Mouse (Mus musculus) embryo, embryonic 11 days (tissue): ENCODE data around the gene Klf1.

Experiments used
- DNase-seq: peaks from one replicate; pipeline ENCODE4 v3.0.0-alpha.2; 2015

Gene Klf1

GRCm38 (mm10) chr8:84936041-84936961, 34.6 kb downstream of the Klf1 start:
- DNase-seq, result no peak

DNA sequence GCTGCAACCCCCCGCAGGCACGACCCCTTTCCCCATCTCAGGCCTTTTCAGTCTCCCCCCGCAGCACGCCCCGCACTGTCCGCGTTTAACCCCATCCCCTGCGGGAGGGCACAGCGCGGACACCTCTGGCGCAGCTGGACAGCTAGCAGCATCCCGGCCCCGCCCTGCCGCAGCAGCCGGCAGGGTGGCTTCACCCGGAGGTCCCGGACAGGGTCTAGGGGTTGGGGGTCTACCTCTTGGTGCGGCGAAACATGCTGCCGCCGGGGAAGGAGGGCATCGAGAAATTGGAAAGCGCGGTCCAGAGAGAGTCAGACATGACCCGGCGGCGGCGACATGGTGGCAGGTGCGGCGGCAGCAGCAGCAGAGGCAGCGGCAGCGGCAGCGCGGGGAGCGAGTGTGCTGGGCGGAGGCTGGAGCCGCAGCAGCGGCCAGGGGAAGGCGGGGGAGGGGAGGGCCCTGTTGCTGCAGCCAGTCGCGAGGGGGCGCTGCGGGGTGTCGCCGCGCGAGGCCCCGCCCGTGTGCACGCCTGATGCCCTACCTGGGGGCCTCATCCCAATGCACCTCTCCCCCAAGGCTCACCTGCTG, 35.3 kb downstream of the Klf1 start, which contains the start of gene Mast1:
TSS of gene Mast1 (minus strand) at position 398 of the 585 bp plus-strand sequence.
- peak; percentile 87 for DNase-seq

DNA sequence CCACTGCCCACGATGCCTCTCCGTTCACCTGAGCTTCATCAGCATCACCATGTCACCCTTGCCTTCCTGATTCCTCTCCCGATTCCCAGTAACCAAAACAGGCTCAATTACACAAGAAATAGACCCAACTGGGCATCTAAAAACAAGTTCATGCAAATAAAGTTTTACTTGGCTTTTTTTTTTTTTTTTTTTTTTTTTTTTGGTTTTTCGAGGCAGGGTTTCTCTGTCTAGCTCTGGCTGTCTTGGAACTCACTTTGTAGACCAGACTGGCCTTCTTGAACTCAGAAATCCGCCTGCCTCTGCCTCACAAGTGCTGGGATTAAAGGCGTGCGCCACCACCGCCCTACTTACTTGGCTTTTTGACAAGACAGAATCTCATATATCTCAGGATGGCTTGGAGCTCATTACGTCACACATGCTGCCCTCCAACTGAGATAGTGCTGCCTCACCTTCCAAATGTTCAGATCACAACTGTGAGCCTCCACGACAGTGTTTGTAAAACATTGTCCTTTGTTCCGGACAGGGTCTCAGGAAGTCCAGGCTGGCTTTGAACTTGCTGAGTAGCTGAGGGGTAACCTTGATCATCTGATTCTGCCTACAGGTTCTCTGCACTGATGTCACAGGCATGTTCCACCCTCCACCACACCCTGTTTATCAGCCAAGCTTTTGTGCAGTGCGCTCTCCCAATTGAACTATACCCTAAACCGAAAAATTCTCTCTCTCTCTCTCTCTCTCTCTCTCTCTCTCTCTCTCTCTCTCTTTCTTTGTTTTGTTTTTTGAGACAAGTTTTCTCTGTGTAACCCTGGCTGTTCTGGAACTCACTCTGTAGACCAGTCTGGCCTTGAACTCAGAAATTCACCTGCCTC, 36.1 kb downstream of the Klf1 start:
- no peak for DNase-seq

- DNase-seq, result peak; percentile 27
Measured at GRCm38 (mm10) chr8:84943699-84944098, 42.0 kb downstream of the Klf1 start.

- DNase-seq, result peak; percentile 83
Measured at GRCm38 (mm10) chr8:84944478-84945160, 42.9 kb downstream of the Klf1 start.

- peak; percentile 38 for DNase-seq
Measured at GRCm38 (mm10) chr8:84945235-84945632, 43.5 kb downstream of the Klf1 start.

DNA sequence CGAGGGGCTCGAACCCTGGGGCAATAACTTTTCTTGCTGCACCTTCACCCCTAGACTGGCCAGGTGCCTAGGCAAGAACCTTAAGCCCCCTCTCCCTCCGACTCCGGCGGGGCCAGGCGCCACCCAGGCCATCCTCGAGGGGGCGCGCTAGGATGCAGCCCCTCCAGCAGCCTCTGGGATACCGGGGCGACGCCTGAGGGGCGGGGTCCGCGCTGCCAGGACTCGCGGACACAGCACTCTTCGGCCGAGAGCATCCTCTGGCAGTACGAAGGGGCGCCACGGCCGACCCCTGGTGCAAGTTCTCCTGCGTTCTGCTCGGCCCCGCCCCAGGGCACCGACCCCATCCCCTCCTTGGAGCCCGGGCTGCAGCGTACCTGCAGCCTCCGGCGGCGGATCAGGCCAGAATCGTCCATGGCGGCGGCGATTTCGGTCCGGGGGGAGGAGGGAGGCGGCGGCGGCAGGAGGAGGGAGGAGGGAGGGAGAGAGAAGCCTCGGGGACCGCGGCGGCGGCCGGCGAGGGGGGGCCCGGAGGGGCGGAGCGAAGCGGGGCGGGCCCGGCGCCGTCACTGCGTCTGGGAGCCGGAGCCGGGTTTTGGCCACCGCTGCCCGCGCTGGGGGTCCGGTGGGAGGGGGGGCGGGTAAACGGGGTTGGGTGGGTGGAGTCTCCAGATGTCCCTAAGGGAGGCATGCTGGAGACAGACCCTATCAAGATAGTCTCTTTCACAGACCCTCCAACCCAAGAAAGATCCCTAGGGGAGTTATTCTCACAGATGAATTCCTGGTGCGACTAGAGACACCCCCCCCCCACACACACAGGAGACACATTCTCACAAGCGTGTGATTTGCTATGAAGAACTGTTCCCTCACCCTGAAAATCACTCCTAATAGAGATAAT, 44.2 kb downstream of the Klf1 start:
- peak; percentile 71 for DNase-seq

GRCm38 (mm10) chr8:84946528-84947240, 45.0 kb downstream of the Klf1 start, which contains the start of gene Rtbdn:
Rtbdn (plus strand) TSS chr8:84946991.
- no peak for DNase-seq

GRCm38 (mm10) chr8:84947241-84947545, 45.5 kb downstream of the Klf1 start:
- peak; percentile 72 for DNase-seq

- no peak for DNase-seq
Measured at GRCm38 (mm10) chr8:84949753-84950152, 48.0 kb downstream of the Klf1 start.

- no peak for DNase-seq
Measured at GRCm38 (mm10) chr8:84952612-84953255, 51.0 kb downstream of the Klf1 start.
